19 mouse cellular contexts compared by ENCODE assay signal in genomic region chr10:58972115-58972514, GRCm38 (mm10).
"Had no signal": no experiment of that assay in that cellular context is flagged by ENCODE, and none has a peak within 500 bp of the region (broad histone marks: within the 10 kb centered on the region; RNA-seq: fewer than 3 reads in every experiment).

No protein-coding gene starts in this region.

- H3K9me3 ChIP-seq: intestine, embryonic 15.5 days; kidney, embryonic 15.5 days; limb, embryonic 10.5 days; limb, embryonic 13.5 days; liver, embryonic 12.5 days; liver, embryonic 15.5 days; midbrain, embryonic 12.5 days; midbrain, embryonic 15.5 days; neural tube, embryonic 13.5 days had no signal

- DNase-seq: kidney, adult 11 months; kidney, adult 8-10 months; kidney, postnatal 10 days; kidney, postnatal 36 days; liver; retina, postnatal 1 day; thymus, adult 2 months; thymus, postnatal 14 days; thymus, postnatal 4 days had no signal

- H3K4me2 ChIP-seq: intestine, embryonic 15.5 days; kidney, embryonic 15.5 days; limb, embryonic 13.5 days; liver, embryonic 12.5 days; liver, embryonic 15.5 days; midbrain, embryonic 12.5 days; midbrain, embryonic 15.5 days; neural tube, embryonic 13.5 days had no signal

- H3K36me3 ChIP-seq: intestine, embryonic 15.5 days; kidney, embryonic 15.5 days; limb, embryonic 10.5 days; limb, embryonic 13.5 days; liver, embryonic 12.5 days; liver, embryonic 15.5 days; midbrain, embryonic 12.5 days; midbrain, embryonic 15.5 days; neural tube, embryonic 13.5 days had no signal

- H3K27ac ChIP-seq: intestine, embryonic 15.5 days; kidney, embryonic 15.5 days; limb, embryonic 10.5 days; limb, embryonic 13.5 days; liver, embryonic 12.5 days; liver, embryonic 15.5 days; macrophage; midbrain, embryonic 12.5 days; midbrain, embryonic 15.5 days; neural tube, embryonic 13.5 days had no signal

- ATAC-seq: intestine, embryonic 15.5 days; liver, embryonic 12.5 days; midbrain, embryonic 15.5 days had no signal

- H3K4me1 ChIP-seq: intestine, embryonic 15.5 days; kidney, embryonic 15.5 days; limb, embryonic 10.5 days; limb, embryonic 13.5 days; liver, embryonic 12.5 days; liver, embryonic 15.5 days; midbrain, embryonic 12.5 days; midbrain, embryonic 15.5 days; neural tube, embryonic 13.5 days had no signal

- H3K9ac ChIP-seq: intestine, embryonic 15.5 days; kidney, embryonic 15.5 days; limb, embryonic 13.5 days; liver, embryonic 12.5 days; liver, embryonic 15.5 days; midbrain, embryonic 12.5 days; midbrain, embryonic 15.5 days; neural tube, embryonic 13.5 days had no signal

- H3K4me3 ChIP-seq: intestine, embryonic 15.5 days; kidney, embryonic 15.5 days; limb, embryonic 10.5 days; limb, embryonic 13.5 days; liver, embryonic 12.5 days; liver, embryonic 15.5 days; midbrain, embryonic 12.5 days; midbrain, embryonic 15.5 days; neural tube, embryonic 13.5 days had no signal

- H3K27me3 ChIP-seq: intestine, embryonic 15.5 days; kidney, embryonic 15.5 days; limb, embryonic 13.5 days; liver, embryonic 12.5 days; liver, embryonic 15.5 days; midbrain, embryonic 12.5 days; midbrain, embryonic 15.5 days; neural tube, embryonic 13.5 days had no signal
